Mouse (Mus musculus) heart, embryonic 12.5 days (tissue): ENCODE measurements at regions not wholly inside any gene's neighbourhood (a gene's known extent, or its start where the extent isn't known, plus 50 kb on each side); places are given as distances from the start of the nearest gene placed in this dataset.

Experiments used
- ATAC-seq: fragments of 200-750 bp; cut with Nextera tagmentation; 2 replicates; pipeline ENCODE4 v1.8.0; 2017; ENCODE audit warnings: moderate TSS enrichment, moderate library complexity; ENCODE audit not compliant: insufficient number of reproducible peaks, low FRiP score
- H3K27ac ChIP-seq: fragments of 300-500 bp; sonication (generic); 2 replicates; pipeline ENCODE4 v1.5.1; 2016; ENCODE audit warnings: mild to moderate bottlenecking, moderate library complexity; ENCODE audit not compliant: poor library complexity, severe bottlenecking
- H3K27me3 ChIP-seq: fragments of 300-500 bp; sonication (generic); replicated peaks from 2 replicates; pipeline ENCODE4 v1.6.1; 2016; ENCODE audit warnings: mild to moderate bottlenecking, moderate library complexity
- H3K36me3 ChIP-seq: fragments of 300-500 bp; sonication (generic); 2 replicates; pipeline ENCODE4 v1.6.1; 2016; ENCODE audit warnings: mild to moderate bottlenecking, moderate library complexity
- H3K4me1 ChIP-seq: fragments of 300-500 bp; sonication (generic); replicated peaks from 2 replicates; pipeline ENCODE4 v1.6.1; 2016; ENCODE audit warnings: mild to moderate bottlenecking
- H3K4me2 ChIP-seq: fragments of 300-500 bp; sonication (generic); 2 replicates; pipeline ENCODE4 v1.6.1; 2016; ENCODE audit warnings: mild to moderate bottlenecking, moderate library complexity
- H3K4me3 ChIP-seq: fragments of 300-500 bp; sonication (generic); 2 replicates; pipeline ENCODE4 v1.5.1; 2016; ENCODE audit warnings: mild to moderate bottlenecking
- H3K9ac ChIP-seq: fragments of 300-500 bp; sonication (generic); 2 replicates; pipeline ENCODE4 v1.6.1; 2016; ENCODE audit warnings: mild to moderate bottlenecking, moderate library complexity
- H3K9me3 ChIP-seq: fragments of 300-500 bp; sonication (generic); replicated peaks from 2 replicates; pipeline ENCODE4 v1.6.1; 2016; ENCODE audit warnings: mild to moderate bottlenecking, moderate library complexity
- WGBS: fragments of 180-500 bp; shearing (Covaris S2); methylation state at CpG from one replicate; pipeline ENCODE4 v1.1.7; 2016; 5-methylcytosine and 5-hydroxymethylcytosine counted together

- no peak for ATAC-seq
- WGBS, result 42% methylated on average over 12 of the region's 12 CpGs
Measured at GRCm38 (mm10) chr13:28811667-28812575, 141.6 kb downstream of the Sox4 start.

GRCm38 (mm10) chr13:28811081-28811439 is 142.5 kb downstream of the Sox4 start:
- Histone ChIP-seq H3K4me2 (no peak overlapping the region), H3K4me3 (no peak overlapping the region), H3K27ac (no peak overlapping the region), H3K27me3 (no peaks in the 10 kb centered on the region), H3K9me3 (no peaks in the 10 kb centered on the region), H3K9ac (no peak overlapping the region), H3K36me3 (no peaks in the 10 kb centered on the region), H3K4me1 (peaks cover 16% of the 10 kb centered on the region)
- WGBS, result 33% methylated on average over 2 of the region's 2 CpGs
- no peak for ATAC-seq

More at GRCm38 (mm10) chr13:28811667-28812575, 141.6 kb downstream of the Sox4 start:
- Histone ChIP-seq H3K27me3 (no peaks in the 10 kb centered on the region), H3K9me3 (no peaks in the 10 kb centered on the region), H3K9ac (no peak overlapping the region), H3K4me2 (no peak overlapping the region), H3K4me3 (no peak overlapping the region), H3K36me3 (no peaks in the 10 kb centered on the region), H3K27ac (no peak overlapping the region), H3K4me1 (peaks cover 16% of the 10 kb centered on the region)

- WGBS, result 63% methylated on average over 6 of the region's 6 CpGs
Measured at GRCm38 (mm10) chr13:28810326-28811080, 143.0 kb downstream of the Sox4 start.

GRCm38 (mm10) chr13:28805302-28805701 is 148.2 kb downstream of the Sox4 start:
- no peaks in the 10 kb centered on the region for H3K36me3 ChIP-seq
- 56% methylated on average over 4 of the region's 4 CpGs for WGBS
- ATAC-seq, result no peak
- H3K27me3 ChIP-seq, result no peaks in the 10 kb centered on the region
- no peak overlapping the region for H3K9ac ChIP-seq
- H3K27ac ChIP-seq, result no peak overlapping the region
- H3K4me1 ChIP-seq, result peaks cover 8% of the 10 kb centered on the region
- no peaks in the 10 kb centered on the region for H3K9me3 ChIP-seq
- H3K4me2 ChIP-seq, result no peak overlapping the region
- H3K4me3 ChIP-seq, result no peak overlapping the region

More at GRCm38 (mm10) chr13:28810326-28811080, 143.0 kb downstream of the Sox4 start:
- Histone ChIP-seq H3K4me3 (no peak overlapping the region), H3K4me2 (no peak overlapping the region), H3K27me3 (no peaks in the 10 kb centered on the region), H3K9me3 (no peaks in the 10 kb centered on the region), H3K9ac (no peak overlapping the region), H3K36me3 (no peaks in the 10 kb centered on the region), H3K4me1 (peaks cover 16% of the 10 kb centered on the region), H3K27ac (no peak overlapping the region)
- ATAC-seq, result no peak

GRCm38 (mm10) chr13:28801210-28801954 is 152.1 kb downstream of the Sox4 start:
- Histone ChIP-seq H3K27ac (no peak overlapping the region), H3K4me2 (no peak overlapping the region), H3K9ac (no peak overlapping the region), H3K4me1 (peaks cover 16% of the 10 kb centered on the region), H3K27me3 (no peaks in the 10 kb centered on the region), H3K9me3 (no peaks in the 10 kb centered on the region), H3K4me3 (no peak overlapping the region), H3K36me3 (no peaks in the 10 kb centered on the region)
- ATAC-seq, result no peak
- 48% methylated on average over 8 of the region's 8 CpGs for WGBS

- Histone ChIP-seq H3K4me3 (no peak overlapping the region), H3K9me3 (no peaks in the 10 kb centered on the region), H3K36me3 (no peaks in the 10 kb centered on the region), H3K27me3 (no peaks in the 10 kb centered on the region), H3K4me2 (no peak overlapping the region), H3K27ac (no peak overlapping the region), H3K4me1 (peaks cover 16% of the 10 kb centered on the region), H3K9ac (no peak overlapping the region)
- WGBS, result 76% methylated on average over 1 of the region's 1 CpGs
- ATAC-seq, result no peak
Measured at GRCm38 (mm10) chr13:28800676-28801075, 152.8 kb downstream of the Sox4 start.

GRCm38 (mm10) chr13:28799474-28799873 is 154.0 kb downstream of the Sox4 start:
- peaks cover 16% of the 10 kb centered on the region for H3K4me1 ChIP-seq
- no peaks in the 10 kb centered on the region for H3K36me3 ChIP-seq
- H3K27ac ChIP-seq, result no peak overlapping the region
- no peak for ATAC-seq
- no peak overlapping the region for H3K9ac ChIP-seq
- no peak overlapping the region for H3K4me2 ChIP-seq
- no peak overlapping the region for H3K4me3 ChIP-seq
- WGBS, result 76% methylated on average over 1 of the region's 1 CpGs
- no peaks in the 10 kb centered on the region for H3K9me3 ChIP-seq
- H3K27me3 ChIP-seq, result no peaks in the 10 kb centered on the region

- Histone ChIP-seq H3K4me3 (no peak overlapping the region), H3K9me3 (no peaks in the 10 kb centered on the region), H3K27ac (no peak overlapping the region), H3K9ac (no peak overlapping the region), H3K27me3 (no peaks in the 10 kb centered on the region), H3K36me3 (no peaks in the 10 kb centered on the region), H3K4me2 (no peak overlapping the region), H3K4me1 (peaks cover 16% of the 10 kb centered on the region)
- ATAC-seq, result no peak
- 45% methylated on average over 8 of the region's 8 CpGs for WGBS
Measured at GRCm38 (mm10) chr13:28797617-28798475, 155.7 kb downstream of the Sox4 start.

- no peaks in the 10 kb centered on the region for H3K27me3 ChIP-seq
- ATAC-seq, result no peak
- peaks cover 8% of the 10 kb centered on the region; the same call in 1 of the 2 replicates for H3K4me1 ChIP-seq
- H3K4me3 ChIP-seq, result no peak overlapping the region
- WGBS, result 80% methylated on average over 7 of the region's 7 CpGs
- H3K36me3 ChIP-seq, result no peaks in the 10 kb centered on the region
- H3K4me2 ChIP-seq, result no peak overlapping the region
- no peak overlapping the region for H3K27ac ChIP-seq
- H3K9me3 ChIP-seq, result no peaks in the 10 kb centered on the region
- H3K9ac ChIP-seq, result no peak overlapping the region
Measured at GRCm38 (mm10) chr13:28795274-28795673, 158.2 kb downstream of the Sox4 start.

GRCm38 (mm10) chr13:28794547-28794946 is 159.0 kb downstream of the Sox4 start:
- Histone ChIP-seq H3K9me3 (no peaks in the 10 kb centered on the region), H3K36me3 (no peaks in the 10 kb centered on the region), H3K4me2 (no peak overlapping the region), H3K27me3 (no peaks in the 10 kb centered on the region), H3K27ac (no peak overlapping the region), H3K4me1 (peaks cover 8% of the 10 kb centered on the region; the same call in 1 of the 2 replicates), H3K9ac (no peak overlapping the region), H3K4me3 (no peak overlapping the region)
- ATAC-seq, result no peak
- 89% methylated on average over 3 of the region's 3 CpGs for WGBS
